In genomic region chr6:26332226-26332625, GRCm38 (mm10) we compare ENCODE assay signal across 25 mouse cellular contexts.
"Had no signal": no experiment of that assay in that cellular context is flagged by ENCODE, and none has a peak within 500 bp of the region (broad histone marks: within the 10 kb centered on the region; RNA-seq: fewer than 3 reads in every experiment).

No protein-coding gene starts in this region.

- H3K4me1 ChIP-seq: embryonic facial prominence, embryonic 10.5 days; embryonic facial prominence, embryonic 12.5 days; embryonic facial prominence, embryonic 13.5 days; embryonic facial prominence, embryonic 15.5 days; forebrain, embryonic 10.5 days; forebrain, embryonic 12.5 days; forebrain, embryonic 13.5 days; forebrain, embryonic 15.5 days had no signal

- H3K27me3 ChIP-seq: embryonic facial prominence, embryonic 12.5 days; embryonic facial prominence, embryonic 13.5 days; embryonic facial prominence, embryonic 15.5 days; forebrain, embryonic 12.5 days; forebrain, embryonic 13.5 days; forebrain, embryonic 15.5 days had no signal

- H3K36me3 ChIP-seq: embryonic facial prominence, embryonic 10.5 days; embryonic facial prominence, embryonic 12.5 days; embryonic facial prominence, embryonic 13.5 days; embryonic facial prominence, embryonic 15.5 days; forebrain, embryonic 10.5 days; forebrain, embryonic 12.5 days; forebrain, embryonic 15.5 days had no signal

- H3K9me3 ChIP-seq: embryonic facial prominence, embryonic 10.5 days; embryonic facial prominence, embryonic 12.5 days; embryonic facial prominence, embryonic 13.5 days; embryonic facial prominence, embryonic 15.5 days; forebrain, embryonic 10.5 days; forebrain, embryonic 12.5 days; forebrain, embryonic 13.5 days; forebrain, embryonic 15.5 days had no signal

- H3K27ac ChIP-seq: embryonic facial prominence, embryonic 10.5 days; embryonic facial prominence, embryonic 12.5 days; embryonic facial prominence, embryonic 13.5 days; embryonic facial prominence, embryonic 15.5 days; forebrain, embryonic 10.5 days; forebrain, embryonic 12.5 days; forebrain, embryonic 13.5 days; forebrain, embryonic 15.5 days; gastrocnemius, adult 2 months; heart, adult 2 months had no signal

- DNase-seq: cerebellum, adult 9-10 months; cerebellum, adult 9-11 months; cerebellum, postnatal 10 days; cerebellum, postnatal 14 days; cerebellum, postnatal 25 days; cerebellum, postnatal 36 days; embryo, embryonic 11 days; forebrain, postnatal 0 days; gastrocnemius, adult 2 months; gastrocnemius, postnatal 10 days; gastrocnemius, postnatal 14 days; gastrocnemius, postnatal 25 days; gastrocnemius, postnatal 36 days; heart, adult 11 months; heart, adult 18-20 months; heart, adult 2 months had no signal

- H3K4me3 ChIP-seq: embryonic facial prominence, embryonic 10.5 days; embryonic facial prominence, embryonic 12.5 days; embryonic facial prominence, embryonic 13.5 days; embryonic facial prominence, embryonic 15.5 days; erythroblast, embryonic 14.5 days; forebrain, embryonic 10.5 days; forebrain, embryonic 12.5 days; forebrain, embryonic 13.5 days; forebrain, embryonic 15.5 days; gastrocnemius, adult 2 months; heart, adult 2 months had no signal

- H3K9ac ChIP-seq: embryonic facial prominence, embryonic 12.5 days; embryonic facial prominence, embryonic 13.5 days; embryonic facial prominence, embryonic 15.5 days; forebrain, embryonic 12.5 days; forebrain, embryonic 13.5 days; forebrain, embryonic 15.5 days; forebrain, postnatal 0 days had no signal
